Mouse (Mus musculus): ENCODE measurements at regions not wholly inside any gene's neighbourhood (a gene's known extent, or its start where the extent isn't known, plus 50 kb on each side); places are given as distances from the start of the nearest gene placed in this dataset.

DNA sequence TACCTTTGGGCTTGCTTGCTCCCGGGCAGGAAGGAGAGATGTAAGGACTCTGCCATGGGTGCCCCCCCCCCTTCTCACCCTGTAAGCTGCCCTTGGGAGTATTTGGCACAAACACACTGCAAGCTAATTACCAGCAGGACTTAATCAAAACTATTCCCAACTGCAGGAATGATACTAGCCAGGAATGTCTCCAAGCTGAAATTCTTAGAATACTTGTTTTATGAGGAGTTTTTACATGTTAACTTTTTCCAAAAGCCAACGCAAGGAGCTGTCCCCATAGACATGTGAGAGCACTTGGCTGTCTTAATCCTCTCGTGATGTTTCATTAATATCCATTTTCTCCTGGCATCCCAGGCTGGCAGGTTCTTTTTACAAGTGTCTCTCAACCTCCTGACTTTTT lies 155.6 kb upstream of the Irx6 start:
- DNase-seq (ENCODE audit: low spot score in 2 of 2) = no peak

- no peak for DNase-seq (ENCODE audit: low spot score in 2 of 2)
Measured at GRCm38 (mm10) chr8:92522519-92522918, 151.6 kb upstream of the Irx6 start.

- DNase-seq (ENCODE audit: low spot score in 2 of 2) = no peak
Measured at GRCm38 (mm10) chr8:92529756-92530155, 144.3 kb upstream of the Irx6 start.

GRCm38 (mm10) chr8:92540636-92541035 lies 133.5 kb upstream of the Irx6 start:
- DNase-seq (ENCODE audit: low spot score in 2 of 2) = no peak

- DNase-seq (ENCODE audit: low spot score in 2 of 2) = no peak
Measured at GRCm38 (mm10) chr8:92545347-92546059, 128.6 kb upstream of the Irx6 start.

DNA sequence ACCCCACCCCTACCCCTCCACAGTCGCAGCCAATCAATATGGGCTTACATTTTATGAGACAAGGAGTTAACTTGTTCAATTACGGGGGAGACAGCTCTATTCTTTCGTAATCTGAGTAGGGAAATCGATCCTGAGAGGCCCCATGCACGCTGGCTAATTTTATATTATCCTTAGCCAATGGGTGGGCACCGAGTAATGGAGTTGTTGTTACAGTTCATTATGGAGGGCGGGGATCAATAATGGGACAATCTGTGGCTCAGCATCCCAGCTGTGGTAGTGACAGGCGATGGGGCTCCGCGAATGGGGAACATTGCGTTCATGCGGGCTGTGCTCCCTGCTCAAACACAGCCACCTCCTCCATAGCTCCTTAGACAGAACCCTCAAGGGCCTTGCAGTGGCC lies 118.9 kb upstream of the Irx6 start:
- no peak for DNase-seq (ENCODE audit: low spot score in 2 of 2)

GRCm38 (mm10) chr8:92555631-92556030 lies 118.5 kb upstream of the Irx6 start:
- DNase-seq (ENCODE audit: low spot score in 2 of 2) = no peak

DNA sequence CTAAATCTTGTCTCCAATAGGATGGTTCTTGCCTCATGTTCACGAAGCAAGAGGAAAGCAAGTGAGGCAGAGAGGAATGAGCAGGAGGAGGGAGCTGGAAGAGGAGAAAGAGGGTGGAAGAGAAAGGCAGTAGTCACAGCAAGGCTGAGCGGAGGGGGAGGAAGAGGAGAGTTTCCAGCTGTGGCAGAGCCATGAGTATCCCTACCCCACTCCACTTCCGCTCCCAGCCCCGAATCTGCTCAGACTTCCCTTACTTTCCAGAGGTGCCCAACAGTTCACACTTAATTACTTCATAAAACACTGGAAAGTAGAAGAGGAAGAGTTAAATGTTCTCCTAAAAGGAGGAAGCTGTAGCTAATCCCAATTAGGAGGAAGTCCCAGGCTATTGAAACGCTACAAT lies 111.6 kb upstream of the Irx6 start:
- DNase-seq (ENCODE audit: low spot score in 2 of 2) = no peak

- no peak for DNase-seq (ENCODE audit: low spot score in 2 of 2)
Measured at GRCm38 (mm10) chr8:92562962-92563361, 111.1 kb upstream of the Irx6 start.

DNA sequence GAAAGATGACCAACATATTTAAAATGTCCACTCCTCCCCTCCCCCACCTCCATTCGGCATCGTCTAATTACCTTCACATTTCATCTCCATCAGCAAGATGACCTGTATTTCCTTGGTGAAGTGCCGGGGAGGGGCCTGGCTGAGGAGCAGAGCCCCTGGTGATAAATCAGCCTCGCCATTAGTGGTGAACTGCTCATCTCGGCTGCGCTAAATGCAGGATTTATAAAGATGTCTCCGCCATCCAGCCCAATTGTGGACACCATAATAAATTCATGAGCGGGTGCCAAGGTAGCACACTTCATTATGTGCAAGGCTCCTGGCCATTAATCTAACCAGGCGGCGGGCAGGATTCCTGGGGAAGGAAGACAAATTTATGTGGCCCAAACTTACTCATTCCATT lies 104.4 kb upstream of the Irx6 start:
- no peak for DNase-seq (ENCODE audit: low spot score in 2 of 2)

DNA sequence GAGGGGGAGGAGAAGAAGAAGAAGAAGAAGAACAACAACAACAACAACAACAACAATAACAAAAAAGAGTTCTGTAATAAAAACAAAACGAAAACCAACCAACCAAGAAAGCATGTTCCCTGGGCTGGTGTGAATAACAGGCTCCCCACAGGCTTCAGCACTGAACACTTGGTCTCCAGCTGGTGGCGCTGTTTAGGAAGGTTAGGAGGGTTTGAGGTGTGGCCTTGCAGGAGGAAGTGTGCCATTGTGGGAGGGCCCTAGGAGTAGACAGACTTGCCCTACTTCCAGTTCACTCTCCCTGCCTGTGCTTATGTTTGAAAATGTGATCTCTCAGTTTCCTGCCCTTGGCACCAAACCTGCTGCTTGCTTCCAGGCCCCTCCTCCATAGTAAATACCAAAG lies 94.6 kb upstream of the Irx6 start:
- DNase-seq (ENCODE audit: low spot score in 2 of 2) = no peak

DNA sequence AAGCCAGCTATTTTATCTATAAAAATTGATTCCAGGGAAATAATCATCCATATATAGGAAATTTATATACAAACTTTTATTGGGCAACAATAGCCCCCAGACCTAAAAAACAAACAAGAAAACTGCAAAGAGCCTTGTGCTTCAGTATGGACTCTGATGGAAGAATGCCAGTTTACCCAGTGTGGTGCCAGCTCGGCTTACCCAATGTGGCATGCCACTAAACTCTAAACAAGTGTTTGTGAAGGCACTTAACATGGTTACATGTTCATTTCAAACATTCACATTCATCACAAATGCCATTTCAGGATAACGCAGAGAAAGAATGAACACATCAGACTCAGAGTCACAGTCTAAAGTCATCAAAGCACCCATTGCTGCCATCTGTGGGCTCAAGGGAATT lies 93.0 kb upstream of the Irx6 start:
- no peak for DNase-seq (ENCODE audit: low spot score in 2 of 2)

DNA sequence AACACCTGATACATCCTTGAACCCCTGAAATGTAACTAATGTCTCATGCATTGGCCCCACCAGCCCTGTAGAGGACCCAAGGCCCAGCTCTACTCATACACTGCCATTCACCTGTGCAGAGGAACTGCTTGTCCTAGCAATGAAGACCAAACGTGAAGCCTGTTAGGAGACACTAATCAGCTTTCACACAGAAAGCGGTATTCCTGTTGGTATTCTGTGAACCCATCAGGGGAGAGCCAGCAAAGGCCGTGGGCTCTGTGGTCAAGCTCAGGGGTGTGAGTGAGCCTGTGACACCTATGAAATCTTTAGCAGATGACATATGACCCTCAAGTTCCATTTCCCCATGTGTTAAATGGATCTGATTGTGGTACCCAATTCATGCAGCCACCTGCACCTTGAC lies 73.3 kb upstream of the Irx6 start:
- no peak for DNase-seq (ENCODE audit: low spot score in 2 of 2)

- no peak for DNase-seq (ENCODE audit: low spot score in 2 of 2)
Measured at GRCm38 (mm10) chr8:92602973-92603372, 71.1 kb upstream of the Irx6 start.

- no peak for DNase-seq (ENCODE audit: low spot score in 2 of 2)
Measured at GRCm38 (mm10) chr8:92605631-92606030, 68.5 kb upstream of the Irx6 start.

- no peak for DNase-seq (ENCODE audit: low spot score in 2 of 2)
Measured at GRCm38 (mm10) chr8:92607604-92608003, 66.5 kb upstream of the Irx6 start.

DNA sequence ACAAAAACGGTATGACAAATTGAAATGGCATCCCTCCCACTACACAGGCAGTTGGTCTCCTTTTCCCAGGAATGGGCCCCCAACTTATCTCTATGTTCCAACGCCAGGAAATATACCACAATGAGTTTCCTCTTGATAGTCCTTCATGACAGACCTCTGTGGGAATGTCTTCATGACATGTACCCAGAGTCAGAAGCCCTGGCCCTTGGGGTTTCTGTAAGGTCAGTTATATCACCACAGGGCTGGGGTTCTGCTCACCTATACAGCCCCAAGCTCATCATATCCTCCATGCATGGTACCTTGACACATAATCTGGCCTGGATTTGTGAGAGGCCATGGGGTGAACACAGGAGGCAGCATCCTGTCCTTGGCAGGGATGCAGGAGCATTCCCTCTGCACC lies 64.2 kb upstream of the Irx6 start:
- DNase-seq (ENCODE audit: low spot score in 2 of 2) = no peak

DNA sequence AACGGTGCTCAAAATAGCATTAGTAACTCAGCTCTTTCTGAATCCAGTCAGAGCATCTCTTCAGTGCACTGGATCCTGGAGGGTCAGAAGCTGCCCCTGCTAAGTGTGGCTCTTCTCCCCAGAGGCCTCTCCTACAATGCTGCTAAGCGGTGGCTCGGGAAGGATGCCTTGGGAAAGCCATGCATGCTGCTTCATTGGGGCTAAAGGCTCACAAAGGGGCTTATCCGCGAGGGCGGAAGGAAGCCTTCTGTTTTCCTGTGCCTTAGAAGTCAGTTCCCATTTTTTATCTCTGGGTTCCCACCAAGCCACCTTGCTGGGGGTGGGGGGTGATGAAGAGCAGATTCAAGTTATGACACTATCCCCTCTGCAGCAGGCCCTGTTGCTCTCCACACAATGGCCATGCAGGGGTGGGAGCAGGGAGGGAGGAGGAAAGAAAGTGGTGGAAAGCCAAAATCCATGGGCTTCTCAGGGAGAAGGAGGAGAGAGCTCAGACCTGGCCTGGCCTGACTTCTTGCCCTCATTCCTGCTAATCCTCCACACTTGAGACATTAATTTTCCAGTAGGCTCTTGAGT lies 63.5 kb upstream of the Irx6 start:
- DNase-seq (ENCODE audit: low spot score in 2 of 2) = no peak

DNA sequence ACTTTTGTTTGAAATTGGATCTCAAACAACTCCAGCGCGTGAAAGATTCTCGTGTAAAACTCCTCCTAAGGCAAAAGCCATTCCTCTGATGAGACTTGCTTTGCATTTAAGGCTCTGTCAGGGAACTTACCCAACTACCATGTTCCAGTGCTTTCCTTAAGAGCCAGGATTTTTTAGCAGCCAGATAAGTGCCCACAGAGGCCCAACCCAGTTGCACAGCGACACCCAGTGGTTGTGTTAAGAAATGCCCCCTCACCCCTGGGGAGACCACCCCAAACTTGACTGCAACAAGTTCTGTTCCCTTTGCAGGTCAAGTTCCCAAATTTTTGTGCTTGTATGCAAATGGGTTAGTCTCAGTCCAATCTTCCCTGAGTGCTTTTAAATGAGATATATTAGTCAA lies 60.6 kb upstream of the Irx6 start:
- peak in 1 of 2 experiments; percentile 10 for DNase-seq (ENCODE audit: low spot score in 2 of 2)

GRCm38 (mm10) chr8:92616341-92617115 lies 57.6 kb upstream of the Irx6 start:
- DNase-seq (ENCODE audit: low spot score in 2 of 2) = no peak

GRCm38 (mm10) chr8:92618281-92618680 lies 55.8 kb upstream of the Irx6 start:
- DNase-seq (ENCODE audit: low spot score in 2 of 2) = no peak
